Mouse (Mus musculus) liver, embryonic 16.5 days (tissue): ENCODE measurements at regions not wholly inside any gene's neighbourhood (a gene's known extent, or its start where the extent isn't known, plus 50 kb on each side); places are given as distances from the start of the nearest gene placed in this dataset.

Source experiments
- ATAC-seq: fragments of 200-750 bp; cut with Nextera tagmentation; 2 replicates; pipeline ENCODE4 v1.8.0; 2017; ENCODE audit warnings: low read depth, mild to moderate bottlenecking, moderate number of reproducible peaks, moderate library complexity
- H3K27ac ChIP-seq: fragments of 300-500 bp; sonication (generic); 2 replicates; pipeline ENCODE4 v1.5.1; 2014; ENCODE audit warnings: mild to moderate bottlenecking, low read length
- H3K27me3 ChIP-seq: fragments of 300-500 bp; sonication (generic); 2 replicates; pipeline ENCODE4 v1.6.1; 2014; ENCODE audit warnings: low read depth, low read length, mixed read lengths; ENCODE audit not compliant: control insufficient read depth, insufficient read depth
- H3K36me3 ChIP-seq: fragments of 300-500 bp; sonication (generic); 2 replicates; pipeline ENCODE4 v1.6.1; 2014; ENCODE audit warnings: mild to moderate bottlenecking; ENCODE audit not compliant: control insufficient read depth, insufficient read depth
- H3K4me1 ChIP-seq: fragments of 300-500 bp; sonication (generic); 2 replicates; pipeline ENCODE4 v1.6.1; 2014; ENCODE audit warnings: low read depth, low read length, mixed read lengths; ENCODE audit not compliant: control insufficient read depth
- H3K4me2 ChIP-seq: fragments of 300-500 bp; sonication (generic); 2 replicates; pipeline ENCODE4 v1.6.1; 2014; ENCODE audit warnings: low read depth, low read length, mixed read lengths
- H3K4me3 ChIP-seq: fragments of 300-500 bp; sonication (generic); 2 replicates; pipeline ENCODE4 v1.5.1; 2014; ENCODE audit warnings: low read depth, mild to moderate bottlenecking, low read length
- H3K9ac ChIP-seq: fragments of 300-500 bp; sonication (generic); 2 replicates; pipeline ENCODE4 v1.6.1; 2014; ENCODE audit warnings: low read depth, low read length
- H3K9me3 ChIP-seq: fragments of 300-500 bp; sonication (generic); replicated peaks from 2 replicates; pipeline ENCODE4 v1.6.1; 2016; ENCODE audit warnings: low read length; ENCODE audit not compliant: control insufficient read depth
- WGBS: fragments of 180-500 bp; shearing (Covaris S2); extraction: QIAGEN DNeasy Blood & Tissue Kit; methylation state at CpG from one replicate; pipeline ENCODE4 v1.1.7; 2014; ENCODE audit not compliant: insufficient replicate concordance; 5-methylcytosine and 5-hydroxymethylcytosine counted together

- no peaks in the 10 kb centered on the region for H3K27me3 ChIP-seq
- H3K4me3 ChIP-seq: no peak overlapping the region
- no peak overlapping the region for H3K4me2 ChIP-seq
- no peaks in the 10 kb centered on the region for H3K9me3 ChIP-seq
- H3K27ac ChIP-seq: no peak overlapping the region
- H3K9ac ChIP-seq: no peak overlapping the region
- 54% methylated on average over 10 of the region's 10 CpGs for WGBS
- no peaks in the 10 kb centered on the region for H3K36me3 ChIP-seq
- H3K4me1 ChIP-seq: peaks cover 2% of the 10 kb centered on the region
- no peak for ATAC-seq
These were observed 64.3 kb upstream of the Klf3 start for GRCm38 (mm10) chr5:64738781-64739310.

DNA sequence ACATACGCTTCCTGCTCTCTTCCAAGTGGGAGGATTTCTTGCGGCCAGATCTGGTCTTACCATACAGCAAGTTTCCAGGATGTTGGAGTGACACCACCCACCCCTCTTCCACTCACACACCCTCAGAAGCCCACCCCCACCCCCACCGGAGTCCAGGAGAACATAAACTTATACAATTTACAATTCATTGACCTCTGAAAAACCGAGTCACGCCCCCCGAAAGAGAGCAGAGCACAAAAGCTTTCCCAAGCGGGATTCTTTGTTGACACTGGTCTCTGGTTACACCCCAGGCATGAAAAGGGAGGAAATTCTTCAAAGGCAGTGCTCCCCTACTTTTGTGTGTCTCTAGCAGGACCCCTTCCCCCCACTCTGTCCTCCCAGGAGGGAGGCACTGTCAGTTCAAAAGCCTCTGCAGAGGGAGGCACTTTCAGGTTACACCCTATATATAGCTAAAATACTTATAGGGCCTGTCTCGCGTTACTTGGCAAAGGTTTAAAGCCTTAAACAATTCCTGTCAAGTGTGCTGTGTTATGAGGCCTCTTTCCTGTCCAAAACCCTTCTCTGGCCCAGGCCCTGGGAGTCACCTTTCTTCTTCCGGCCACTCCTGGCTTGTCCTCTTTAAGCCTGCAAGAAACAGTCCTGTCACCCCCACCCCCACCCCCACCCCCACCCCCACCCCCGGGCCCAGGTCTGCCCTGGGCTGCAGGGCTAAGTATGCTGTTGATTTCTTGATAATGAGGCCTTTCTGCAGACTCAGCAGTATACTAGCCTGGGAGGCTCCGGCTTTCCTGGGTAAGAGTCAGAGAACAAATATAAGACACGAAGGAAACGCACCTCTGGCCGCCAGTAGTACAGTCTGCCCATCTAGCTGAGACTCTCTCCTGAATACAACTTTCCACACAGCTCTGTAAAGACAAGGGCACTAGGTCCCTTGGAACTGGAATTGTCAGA lies 63.6 kb upstream of the Klf3 start:
- Histone ChIP-seq H3K9me3 (no peaks in the 10 kb centered on the region), H3K4me1 (peaks cover 2% of the 10 kb centered on the region), H3K27ac (no peak overlapping the region), H3K4me3 (no peak overlapping the region), H3K4me2 (no peak overlapping the region), H3K9ac (no peak overlapping the region), H3K36me3 (no peaks in the 10 kb centered on the region), H3K27me3 (no peaks in the 10 kb centered on the region)
- 61% methylated on average over 15 of the region's 15 CpGs for WGBS
- no peak for ATAC-seq

DNA sequence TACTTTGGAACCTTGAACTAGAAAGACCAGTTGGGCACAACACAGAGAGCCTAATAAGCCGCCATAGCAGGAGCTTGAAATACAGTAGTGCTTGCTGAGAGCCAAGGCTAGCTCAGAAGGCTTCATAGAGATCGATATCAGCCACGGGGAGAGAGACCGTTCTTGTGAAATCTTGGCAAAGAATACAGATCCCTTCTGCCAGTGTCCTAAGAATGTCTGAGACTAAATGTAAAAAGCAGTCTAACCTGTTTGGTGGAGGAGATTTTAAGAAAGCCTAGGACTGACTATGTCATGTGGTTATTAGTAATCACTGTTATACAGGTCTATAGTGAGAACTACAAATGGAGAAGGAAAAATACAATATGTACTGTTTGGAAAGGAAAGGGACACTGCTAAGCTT lies 59.1 kb upstream of the Klf3 start:
- no peak overlapping the region for H3K9ac ChIP-seq
- peaks cover 2% of the 10 kb centered on the region; the same call in 1 of the 2 replicates for H3K4me1 ChIP-seq
- H3K27me3 ChIP-seq: no peaks in the 10 kb centered on the region
- no peak overlapping the region for H3K4me3 ChIP-seq
- H3K4me2 ChIP-seq: no peak overlapping the region
- no peak overlapping the region for H3K27ac ChIP-seq
- no peak for ATAC-seq
- H3K9me3 ChIP-seq: no peaks in the 10 kb centered on the region
- no peaks in the 10 kb centered on the region for H3K36me3 ChIP-seq
- WGBS: 73% methylated on average over 4 of the region's 4 CpGs

DNA sequence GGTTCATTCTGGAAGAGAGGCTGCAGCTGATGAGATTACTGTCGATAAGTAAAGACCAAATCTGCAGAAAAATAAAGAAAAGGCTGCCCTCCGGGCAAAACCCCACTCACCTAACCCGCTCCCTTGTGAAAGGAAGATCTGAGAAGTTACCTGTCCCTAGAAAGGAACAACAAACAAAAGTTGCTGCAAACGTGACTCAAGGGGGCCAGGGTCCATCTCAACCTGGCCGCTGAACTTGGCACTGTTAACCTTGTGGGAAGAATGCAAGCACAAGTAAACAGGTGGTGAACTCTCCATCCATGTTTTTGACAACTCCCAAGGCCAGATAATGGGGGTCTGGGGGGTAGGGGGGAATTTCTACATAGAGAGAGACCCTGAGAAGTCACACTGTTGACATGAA lies 58.7 kb upstream of the Klf3 start:
- Histone ChIP-seq H3K4me2 (no peak overlapping the region), H3K9me3 (no peaks in the 10 kb centered on the region), H3K4me3 (no peak overlapping the region), H3K9ac (no peak overlapping the region), H3K27me3 (no peaks in the 10 kb centered on the region), H3K27ac (no peak overlapping the region), H3K36me3 (no peaks in the 10 kb centered on the region), H3K4me1 (peaks cover 1% of the 10 kb centered on the region; the same call in 1 of the 2 replicates)
- ATAC-seq: no peak
- WGBS: 61% methylated on average over 5 of the region's 5 CpGs

DNA sequence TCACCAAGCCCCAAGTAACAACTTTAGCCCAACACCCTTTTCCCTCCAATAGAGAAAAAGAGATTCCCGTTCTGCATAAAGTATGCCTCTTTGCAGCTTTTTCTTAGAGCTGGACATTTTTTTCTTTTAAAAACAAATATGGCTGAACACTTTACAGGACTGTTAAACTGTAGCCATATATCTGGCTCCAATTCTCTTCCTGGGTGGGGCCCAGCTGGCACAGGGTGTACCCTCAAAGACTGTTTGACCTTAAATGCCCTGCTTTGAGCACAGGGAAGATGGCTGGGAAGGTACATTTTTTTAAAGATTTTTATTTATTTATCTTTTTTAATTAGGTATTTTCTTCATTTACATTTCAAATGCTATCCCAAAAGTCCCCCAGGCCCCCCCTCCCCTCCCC lies 55.7 kb upstream of the Klf3 start:
- WGBS: 73% methylated on average over 1 of the region's 1 CpGs
- ATAC-seq: no peak
- Histone ChIP-seq H3K4me3 (no peak overlapping the region), H3K27me3 (no peaks in the 10 kb centered on the region), H3K9me3 (no peaks in the 10 kb centered on the region), H3K4me2 (no peak overlapping the region), H3K4me1 (peaks cover 10% of the 10 kb centered on the region), H3K36me3 (no peaks in the 10 kb centered on the region), H3K27ac (no peak overlapping the region), H3K9ac (no peak overlapping the region)

GRCm38 (mm10) chr5:64749415-64750166 lies 53.6 kb upstream of the Klf3 start:
- H3K27ac ChIP-seq: no peak overlapping the region
- H3K9me3 ChIP-seq: no peaks in the 10 kb centered on the region
- no peak for ATAC-seq
- no peak overlapping the region for H3K4me2 ChIP-seq
- H3K27me3 ChIP-seq: no peaks in the 10 kb centered on the region
- no peaks in the 10 kb centered on the region for H3K36me3 ChIP-seq
- H3K4me1 ChIP-seq: peaks cover 10% of the 10 kb centered on the region
- 75% methylated on average over 14 of the region's 14 CpGs for WGBS
- H3K4me3 ChIP-seq: no peak overlapping the region
- no peak overlapping the region for H3K9ac ChIP-seq

GRCm38 (mm10) chr5:64750406-64750805 lies 52.8 kb upstream of the Klf3 start:
- Histone ChIP-seq H3K27ac (no peak overlapping the region), H3K4me1 (peaks cover 10% of the 10 kb centered on the region), H3K4me3 (no peak overlapping the region), H3K9me3 (no peaks in the 10 kb centered on the region), H3K9ac (no peak overlapping the region), H3K36me3 (no peaks in the 10 kb centered on the region), H3K4me2 (no peak overlapping the region), H3K27me3 (no peaks in the 10 kb centered on the region)
- WGBS: 70% methylated on average over 3 of the region's 3 CpGs
- no peak for ATAC-seq

DNA sequence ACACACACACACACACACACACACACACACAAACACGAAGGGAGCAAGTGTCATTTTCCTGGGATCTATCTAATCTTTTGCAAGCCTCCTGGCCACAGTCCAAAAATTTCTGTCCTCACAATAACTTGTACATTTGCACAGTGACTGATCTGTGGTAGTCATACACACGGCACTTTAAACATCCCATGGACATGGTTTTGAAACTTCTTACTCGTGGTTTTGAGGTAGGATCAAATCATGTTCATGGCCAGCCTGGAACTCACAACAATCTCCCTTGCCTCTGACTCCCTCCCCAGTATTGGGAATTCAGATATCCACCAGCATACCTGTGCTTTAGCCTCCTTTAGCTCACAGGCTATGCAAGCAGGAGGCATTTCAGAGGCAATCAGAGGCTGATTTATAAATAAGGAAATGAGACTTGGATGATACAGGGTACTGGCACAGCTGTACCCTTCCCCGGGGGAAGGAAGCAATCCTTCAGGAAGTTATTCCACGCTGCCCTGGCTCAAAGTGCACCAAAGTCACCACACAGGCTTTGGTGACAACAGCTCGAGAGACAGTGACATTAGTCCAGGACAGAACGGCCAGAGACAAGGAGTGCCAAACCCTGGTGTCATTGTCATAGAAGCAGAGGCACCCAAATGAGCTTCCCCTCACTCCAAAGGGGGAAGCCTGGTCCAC lies 52.1 kb upstream of the Klf3 start:
- H3K9me3 ChIP-seq: no peaks in the 10 kb centered on the region
- ATAC-seq: no peak
- H3K9ac ChIP-seq: no peak overlapping the region
- no peak overlapping the region for H3K4me3 ChIP-seq
- WGBS: 33% methylated on average over 7 of the region's 7 CpGs
- no peak overlapping the region for H3K4me2 ChIP-seq
- no peak overlapping the region for H3K27ac ChIP-seq
- H3K36me3 ChIP-seq: no peaks in the 10 kb centered on the region
- H3K27me3 ChIP-seq: no peaks in the 10 kb centered on the region
- peaks cover 10% of the 10 kb centered on the region for H3K4me1 ChIP-seq
